Mouse (Mus musculus) CH12.LX (cell line): ENCODE data around the gene Ubl4b. TPM values are rescaled to one million over a fixed set of nuclear protein-coding genes. Genes with fewer than 3 reads are reported as not detected.

ENCODE experiments used
- DNase-seq: peaks from one replicate; pipeline ENCODE4 v3.0.0-alpha.2; 2013; ENCODE audit errors: extremely low read depth
- H3K27ac ChIP-seq: 2 replicates; pipeline ENCODE4 v1.5.1; 2012; ENCODE audit warnings: low read depth, mild to moderate bottlenecking, control low read depth, moderate library complexity; ENCODE audit not compliant: insufficient read depth
- H3K27me3 ChIP-seq: replicated peaks from 2 replicates; pipeline ENCODE3; 2012; ENCODE audit warnings: inconsistent platforms
- H3K36me3 ChIP-seq, 2 experiments: replicated peaks in 1 of 2; 2 replicates each; pipeline versions ENCODE3 to v1.6.1; 2012; ENCODE audit warnings: inconsistent platforms in 1 of 2, low read length in 1 of 2, mild to moderate bottlenecking in 1 of 2, mixed read lengths in 1 of 2, moderate library complexity in 1 of 2; ENCODE audit not compliant: control insufficient read depth in 1 of 2, insufficient read depth in 1 of 2
- H3K4me1 ChIP-seq, 2 experiments: 2 replicates each; pipeline ENCODE4 v1.6.1; 2012; ENCODE audit warnings: inconsistent platforms in 1 of 2, moderate library complexity in 1 of 2; ENCODE audit not compliant: insufficient read depth in 2 of 2, control insufficient read depth in 1 of 2
- H3K4me2 ChIP-seq: 2 replicates; pipeline ENCODE4 v1.6.1; 2012; ENCODE audit warnings: low read depth, mild to moderate bottlenecking, control low read depth; ENCODE audit not compliant: poor library complexity, insufficient read depth, severe bottlenecking
- H3K4me3 ChIP-seq, 3 experiments: fragments of 150-350 bp in 1 of 3; sonication (generic) in 1 of 3; replicated peaks in 1 of 3; 2 replicates each; pipeline versions ENCODE3 to v1.5.1; 2011 to 2012; ENCODE audit warnings: low read depth in 2 of 3, low read length in 2 of 3, mild to moderate bottlenecking in 2 of 3, moderate library complexity in 2 of 3, control low read depth in 1 of 3, improper control_type of control experiment in 1 of 3, inconsistent platforms in 1 of 3, mixed read lengths in 1 of 3; ENCODE audit not compliant: poor library complexity in 1 of 3
- H3K79me2 ChIP-seq: replicated peaks from 2 replicates; pipeline ENCODE4 v1.6.1; 2012; ENCODE audit warnings: mild to moderate bottlenecking, moderate library complexity; ENCODE audit not compliant: control insufficient read depth, poor library complexity, insufficient read depth, severe bottlenecking; ENCODE audit errors: extremely low read depth
- H3K9ac ChIP-seq: 2 replicates; pipeline ENCODE4 v1.6.1; 2012; ENCODE audit warnings: low read depth, mild to moderate bottlenecking, control low read depth, moderate library complexity; ENCODE audit not compliant: insufficient read depth
- H3K9me3 ChIP-seq: replicated peaks from 2 replicates; pipeline ENCODE3; 2012; ENCODE audit warnings: low read length, inconsistent platforms, mixed read lengths
- BHLHE40 ChIP-seq: IDR thresholded peaks from 2 replicates; pipeline ENCODE4 v1.6.1; 2011; ENCODE audit warnings: mild to moderate bottlenecking, low read depth, low read length, improper control_type of control experiment
- CHD2 ChIP-seq: IDR thresholded peaks from 2 replicates; pipeline ENCODE4 v1.6.1; 2011; ENCODE audit warnings: low read length, improper control_type of control experiment
- CTCF ChIP-seq, 2 experiments: IDR thresholded peaks in 1 of 2; conservative IDR thresholded peaks in 1 of 2; 2 replicates each; pipeline ENCODE4 v1.5.1; 2011 to 2012; ENCODE audit warnings: low read depth in 2 of 2, low read length in 2 of 2, improper control_type of control experiment in 1 of 2, inconsistent platforms in 1 of 2, mild to moderate bottlenecking in 1 of 2, moderate library complexity in 1 of 2
- E2F4 ChIP-seq: IDR thresholded peaks from 2 replicates; pipeline ENCODE4 v1.6.1; 2011; ENCODE audit warnings: low read depth, low read length, improper control_type of control experiment; ENCODE audit not compliant: insufficient replicate concordance
- EP300 ChIP-seq: IDR thresholded peaks from 2 replicates; pipeline ENCODE4 v1.6.1; 2011; ENCODE audit warnings: low read length, improper control_type of control experiment
- KAT2A ChIP-seq: IDR thresholded peaks from 2 replicates; pipeline ENCODE4 v1.6.1; 2012; ENCODE audit warnings: low read length, improper control_type of control experiment, inconsistent platforms; ENCODE audit not compliant: insufficient replicate concordance
- MAX ChIP-seq: IDR thresholded peaks from 2 replicates; pipeline ENCODE4 v1.6.1; 2011; ENCODE audit warnings: low read length, improper control_type of control experiment
- MEF2A ChIP-seq: IDR thresholded peaks from 2 replicates; pipeline ENCODE4 v1.6.1; 2014; ENCODE audit warnings: low read depth, mild to moderate bottlenecking, inconsistent platforms, low read length, improper control_type of control experiment, borderline replicate concordance
- MXI1 ChIP-seq: IDR thresholded peaks from 2 replicates; pipeline ENCODE4 v1.6.1; 2011; ENCODE audit warnings: mild to moderate bottlenecking, low read depth, low read length, improper control_type of control experiment
- MYC ChIP-seq: IDR thresholded peaks from 2 replicates; pipeline ENCODE4 v1.6.1; 2011; ENCODE audit warnings: low read depth, mild to moderate bottlenecking, improper control_type of control experiment, low read length
- NELFE ChIP-seq: IDR thresholded peaks from 2 replicates; pipeline ENCODE4 v1.6.1; 2011; ENCODE audit warnings: low read depth, low read length, improper control_type of control experiment
- PAX5 ChIP-seq: IDR thresholded peaks from 2 replicates; pipeline ENCODE4 v1.6.1; 2012; ENCODE audit warnings: low read length, inconsistent platforms, mixed read lengths
- UBTF ChIP-seq: IDR thresholded peaks from 2 replicates; pipeline ENCODE4 v1.6.1; 2012; ENCODE audit warnings: low read depth, mild to moderate bottlenecking, inconsistent platforms, low read length, improper control_type of control experiment, moderate library complexity
- USF2 ChIP-seq: conservative IDR thresholded peaks from 2 replicates; pipeline ENCODE4 v1.6.1; 2011; ENCODE audit warnings: low read depth, low read length, improper control_type of control experiment
- ZC3H11A ChIP-seq: IDR thresholded peaks from 2 replicates; pipeline ENCODE4 v1.6.1; 2012; ENCODE audit warnings: low read depth, mild to moderate bottlenecking, inconsistent platforms, low read length, improper control_type of control experiment
- ZKSCAN1 ChIP-seq: IDR thresholded peaks from 2 replicates; pipeline ENCODE4 v1.6.1; 2012; ENCODE audit warnings: low read depth, inconsistent platforms, low read length, improper control_type of control experiment, borderline replicate concordance
- ZMIZ1 ChIP-seq: IDR thresholded peaks from 2 replicates; pipeline ENCODE4 v1.6.1; 2012; ENCODE audit warnings: low read depth, mild to moderate bottlenecking, inconsistent platforms, low read length, improper control_type of control experiment
- dilution Hi-C: fragments of 300-500 bp; cut with MboI; formaldehyde crosslinking; loops from 2 replicates; pipeline ENCODE4 v1.14.3; 2020; ENCODE audit warnings: low sequenced_read_pairs; ENCODE audit not compliant: extremely low pct_unique_long_range_greater_than_20kb, extremely low pct_ligation_motif_present
- in situ Hi-C: fragments of 300-500 bp; cut with MboI; formaldehyde crosslinking; loops from 3 replicates; pipeline ENCODE4 v1.14.3; 2019; ENCODE audit warnings: low sequenced_read_pairs, low pct_ligation_motif_present, low pct_unique_long_range_greater_than_20kb, mixed read lengths
- polyA plus RNA-seq: library from polyadenylated mRNA; unstranded; fragments of >175 nt; gene quantifications from 2 replicates; pipeline ENCODE4 v1.2.1, GENCODE M21; 2012; ENCODE audit warnings: low read depth; ENCODE audit not compliant: insufficient read length
- total RNA-seq, 2 experiments: library from RNA; depleted of rRNA; stranded (reverse); fragments of 300-350 nt in 1 of 2; fragments of >200 nt in 1 of 2; gene quantifications; 2 replicates each; pipeline ENCODE4 v1.2.3; 2012 to 2014

Ubl4b gene
- total and polyA plus RNA-seq, 3 experiments: not detected

GRCm38 (mm10) chr3:107516776-107517630, 37.9 kb downstream of the Ubl4b start:
- no peaks in the 10 kb centered on the region for H3K79me2 ChIP-seq
- H3K4me3 ChIP-seq: no peak overlapping the region
- TF ChIP-seq KAT2A (no peak), CTCF (conservative IDR thresholded peaks at IDR 0.05 in 1 of 2, IDR thresholded peaks at IDR 0.05 in 1 of 2; ENCODE audit: low read depth in 2 of 2, low read length in 2 of 2) (no peak)
- peaks cover 35% of the 10 kb centered on the region for H3K27me3 ChIP-seq
- DNase-seq: no peak
- H3K27ac ChIP-seq: no peak overlapping the region
- H3K4me2 ChIP-seq: no peak overlapping the region
- H3K4me1 ChIP-seq: no peaks in the 10 kb centered on the region
- dilution Hi-C loops (no loop called here), in situ Hi-C loops (no loop called here)
- H3K9ac ChIP-seq: no peak overlapping the region
- H3K36me3 ChIP-seq: no peaks in the 10 kb centered on the region
- no peaks in the 10 kb centered on the region for H3K9me3 ChIP-seq

GRCm38 (mm10) chr3:107515989-107516388, 38.9 kb downstream of the Ubl4b start:
- no peaks in the 10 kb centered on the region for H3K9me3 ChIP-seq
- H3K27me3 ChIP-seq: peaks cover 35% of the 10 kb centered on the region
- H3K4me2 ChIP-seq: no peak overlapping the region
- no peak overlapping the region for H3K4me3 ChIP-seq
- no peak overlapping the region for H3K27ac ChIP-seq
- dilution Hi-C loops: no loop called here
- no peak for DNase-seq
- no peaks in the 10 kb centered on the region for H3K36me3 ChIP-seq
- no peaks in the 10 kb centered on the region for H3K79me2 ChIP-seq
- no peaks in the 10 kb centered on the region for H3K4me1 ChIP-seq
- TF ChIP-seq NELFE (no peak), E2F4 (no peak), MEF2A (no peak), BHLHE40 (no peak), USF2 (no peak), EP300 (no peak), ZC3H11A (no peak), ZKSCAN1 (no peak), MAX (no peak), MXI1 (no peak), CTCF (conservative IDR thresholded peaks at IDR 0.05 in 1 of 2, IDR thresholded peaks at IDR 0.05 in 1 of 2; ENCODE audit: low read depth in 2 of 2, low read length in 2 of 2) (no peak), UBTF (no peak), MYC (no peak), ZMIZ1 (no peak), PAX5 (no peak), CHD2 (no peak)
- no peak overlapping the region for H3K9ac ChIP-seq
- in situ Hi-C loops: no loop called here
